Mouse (Mus musculus): ENCODE results near the gene Tmem131l.
A peak's percentile ranks its signal among the peaks of the same experiment; 100 is the strongest.
"Not testable (repeated sequence)": the region's sequence is repeated elsewhere in the genome, so short reads cannot be mapped to it uniquely, and the experiment has no call there.

The Tmem131l gene

GRCm38 (mm10) chr3:83871559-83871958, 168.4 kb downstream of the Tmem131l start:
- not testable (repeated sequence) for DNase-seq (ENCODE audit: inconsistent age in 2 of 2, low spot score in 1 of 2)

GRCm38 (mm10) chr3:83869776-83870175, 170.2 kb downstream of the Tmem131l start:
- DNase-seq (ENCODE audit: inconsistent age in 2 of 2, low spot score in 1 of 2) = no peak

- DNase-seq (ENCODE audit: inconsistent age in 2 of 2, low spot score in 1 of 2) = not testable (repeated sequence)
Measured at GRCm38 (mm10) chr3:83867026-83867425, 172.9 kb downstream of the Tmem131l start.

- DNase-seq (ENCODE audit: inconsistent age in 2 of 2, low spot score in 1 of 2) = peak; percentile 85 to 90
Measured at GRCm38 (mm10) chr3:83865216-83865615, 174.8 kb downstream of the Tmem131l start.

GRCm38 (mm10) chr3:83864064-83864548, 175.9 kb downstream of the Tmem131l start:
- DNase-seq (ENCODE audit: inconsistent age in 2 of 2, low spot score in 1 of 2) = no peak

GRCm38 (mm10) chr3:83862956-83863355, 177.0 kb downstream of the Tmem131l start:
- DNase-seq (ENCODE audit: inconsistent age in 2 of 2, low spot score in 1 of 2) = peak; percentile 78 to 92

- peak in 1 of 2 experiments; percentile 55 for DNase-seq (ENCODE audit: inconsistent age in 2 of 2, low spot score in 1 of 2)
Measured at GRCm38 (mm10) chr3:83859595-83859994, 180.4 kb downstream of the Tmem131l start.

GRCm38 (mm10) chr3:83859071-83859470, 180.9 kb downstream of the Tmem131l start:
- DNase-seq (ENCODE audit: inconsistent age in 2 of 2, low spot score in 1 of 2) = no peak

GRCm38 (mm10) chr3:83857621-83858020, 182.4 kb downstream of the Tmem131l start:
- DNase-seq (ENCODE audit: inconsistent age in 2 of 2, low spot score in 1 of 2) = no peak

GRCm38 (mm10) chr3:83855643-83856042, 184.3 kb downstream of the Tmem131l start:
- DNase-seq (ENCODE audit: inconsistent age in 2 of 2, low spot score in 1 of 2) = no peak

GRCm38 (mm10) chr3:83849341-83849740, 190.6 kb downstream of the Tmem131l start:
- no peak for DNase-seq (ENCODE audit: inconsistent age in 2 of 2, low spot score in 1 of 2)

Data from adrenal gland, adult (tissue).